Mouse (Mus musculus): ENCODE measurements at regions not wholly inside any gene's neighbourhood (a gene's known extent, or its start where the extent isn't known, plus 50 kb on each side); places are given as distances from the start of the nearest gene placed in this dataset.

- DNase-seq = no peak
These were observed 120.1 kb upstream of the Gm37988 start for GRCm38 (mm10) chr1:4687605-4688004.

GRCm38 (mm10) chr1:4689096-4689495 is 118.6 kb upstream of the Gm37988 start:
- DNase-seq = peak in 1 of 2 experiments; percentile 25

- DNase-seq = no peak
These were observed 104.4 kb upstream of the Gm37988 start for GRCm38 (mm10) chr1:4703316-4703715.

- DNase-seq = no peak
These were observed 101.5 kb upstream of the Gm37988 start for GRCm38 (mm10) chr1:4706171-4706570.

GRCm38 (mm10) chr1:4722333-4722931 is 85.3 kb upstream of the Gm37988 start:
- DNase-seq = no peak

Data from kidney, postnatal 36 days (tissue).